Mouse (Mus musculus) heart, embryonic 15.5 days (tissue): ENCODE results near the gene Tmem81. TPM values are rescaled to one million over a fixed set of nuclear protein-coding genes. Genes with fewer than 3 reads are reported as not detected.

ENCODE experiments used
- ATAC-seq: fragments of 200-750 bp; cut with Nextera tagmentation; replicated peaks from 2 replicates; pipeline ENCODE4 v1.8.0; 2017; ENCODE audit warnings: low read depth, moderate TSS enrichment; ENCODE audit not compliant: insufficient number of reproducible peaks, insufficient read depth, low FRiP score
- H3K27ac ChIP-seq: fragments of 300-500 bp; sonication (generic); 2 replicates; pipeline ENCODE4 v1.5.1; 2015; ENCODE audit warnings: mild to moderate bottlenecking, inconsistent platforms
- H3K27me3 ChIP-seq: fragments of 300-500 bp; sonication (generic); 2 replicates; pipeline ENCODE4 v1.6.1; 2015; ENCODE audit warnings: inconsistent platforms
- H3K36me3 ChIP-seq: fragments of 300-500 bp; sonication (generic); 2 replicates; pipeline ENCODE4 v1.6.1; 2015; ENCODE audit warnings: mild to moderate bottlenecking, inconsistent platforms
- H3K4me1 ChIP-seq: fragments of 300-500 bp; sonication (generic); replicated peaks from 2 replicates; pipeline ENCODE4 v1.6.1; 2015; ENCODE audit warnings: inconsistent platforms
- H3K4me2 ChIP-seq: fragments of 300-500 bp; sonication (generic); 2 replicates; pipeline ENCODE4 v1.6.1; 2015; ENCODE audit warnings: inconsistent platforms, mild to moderate bottlenecking, moderate library complexity
- H3K4me3 ChIP-seq: fragments of 300-500 bp; sonication (generic); 2 replicates; pipeline ENCODE4 v1.5.1; 2015; ENCODE audit warnings: mild to moderate bottlenecking, inconsistent platforms
- H3K9ac ChIP-seq: fragments of 300-500 bp; sonication (generic); 2 replicates; pipeline ENCODE4 v1.6.1; 2015; ENCODE audit warnings: mild to moderate bottlenecking, inconsistent platforms
- H3K9me3 ChIP-seq: fragments of 300-500 bp; sonication (generic); replicated peaks from 2 replicates; pipeline ENCODE4 v1.6.1; 2016; ENCODE audit warnings: inconsistent platforms
- WGBS: fragments of 180-500 bp; shearing (Covaris S2); methylation state at CpG from one replicate; pipeline ENCODE4 v1.1.7; 2015; ENCODE audit warnings: mixed read lengths; 5-methylcytosine and 5-hydroxymethylcytosine counted together
- polyA plus RNA-seq: library from polyadenylated mRNA; unstranded; fragments of >200 nt; fragmentation: Nextera tagmentation; extraction: Ambion mirVana; gene quantifications from 2 replicates; pipeline ENCODE4 v1.2.1, GENCODE M21; 2015

Gene Tmem81
- polyA plus RNA-seq, 1 experiment from 2014 or later: 0.66 TPM

DNA sequence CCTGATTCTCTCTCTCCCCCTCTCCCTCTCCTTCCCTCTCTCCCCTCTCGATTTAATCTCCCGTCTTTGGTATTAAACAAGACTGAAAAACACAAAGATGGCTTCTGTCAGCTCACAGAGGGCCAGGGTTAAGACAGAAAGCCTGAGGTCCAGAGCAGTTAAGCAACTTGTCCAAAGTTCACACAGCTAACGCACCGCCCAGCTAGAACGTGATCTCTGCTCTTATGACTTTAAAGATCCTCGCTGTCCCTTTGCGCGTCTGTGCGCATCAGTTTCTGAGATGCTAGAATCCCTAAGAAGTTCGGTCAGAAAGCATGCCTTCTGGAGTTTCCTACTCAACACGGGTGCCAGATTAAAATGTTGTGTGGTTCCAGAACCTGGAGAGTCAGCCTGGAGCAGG, 13.7 kb downstream of the Tmem81 start:
- no peak overlapping the region for H3K9ac ChIP-seq
- H3K27me3 ChIP-seq: peaks cover 17% of the 10 kb centered on the region; the same call in 1 of the 2 replicates
- no peaks in the 10 kb centered on the region for H3K36me3 ChIP-seq
- no peak overlapping the region for H3K4me3 ChIP-seq
- no peak overlapping the region for H3K27ac ChIP-seq
- no peaks in the 10 kb centered on the region for H3K9me3 ChIP-seq
- no peak overlapping the region for H3K4me2 ChIP-seq
- no peaks in the 10 kb centered on the region for H3K4me1 ChIP-seq
- 89% methylated on average over 11 of the region's 11 CpGs for WGBS
- no peak for ATAC-seq

DNA sequence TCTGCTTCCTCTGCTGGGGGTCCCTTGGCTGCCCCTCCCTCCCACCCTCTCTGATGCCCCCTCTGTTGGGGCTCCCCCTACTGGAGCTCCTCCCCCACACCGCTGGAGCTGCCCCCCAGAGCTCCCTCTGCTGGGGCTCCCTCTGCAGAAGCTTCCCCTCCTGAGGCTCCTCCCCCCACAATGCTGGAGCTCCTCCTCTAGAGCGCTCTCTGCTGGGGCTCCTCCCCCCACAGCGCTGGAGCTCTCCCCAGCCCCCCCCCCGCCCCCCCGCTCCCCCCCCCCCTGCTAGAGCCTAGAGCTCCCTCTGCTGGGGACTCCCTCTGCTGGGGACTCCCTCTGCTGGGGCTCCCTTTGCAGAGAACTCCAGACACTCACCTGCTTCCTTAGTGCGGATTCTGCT, 14.7 kb downstream of the Tmem81 start:
- 29% methylated on average over 3 of the region's 6 CpGs for WGBS
- no peaks in the 10 kb centered on the region for H3K9me3 ChIP-seq
- H3K9ac ChIP-seq: no peak overlapping the region
- H3K4me1 ChIP-seq: no peaks in the 10 kb centered on the region; the same call in 1 of the 2 replicates
- no peak overlapping the region for H3K4me2 ChIP-seq
- H3K36me3 ChIP-seq: no peaks in the 10 kb centered on the region
- H3K4me3 ChIP-seq: no peak overlapping the region
- H3K27ac ChIP-seq: no peak overlapping the region
- H3K27me3 ChIP-seq: peaks cover 27% of the 10 kb centered on the region
- peak; percentile 56; the same call in 1 of the 2 replicates for ATAC-seq

DNA sequence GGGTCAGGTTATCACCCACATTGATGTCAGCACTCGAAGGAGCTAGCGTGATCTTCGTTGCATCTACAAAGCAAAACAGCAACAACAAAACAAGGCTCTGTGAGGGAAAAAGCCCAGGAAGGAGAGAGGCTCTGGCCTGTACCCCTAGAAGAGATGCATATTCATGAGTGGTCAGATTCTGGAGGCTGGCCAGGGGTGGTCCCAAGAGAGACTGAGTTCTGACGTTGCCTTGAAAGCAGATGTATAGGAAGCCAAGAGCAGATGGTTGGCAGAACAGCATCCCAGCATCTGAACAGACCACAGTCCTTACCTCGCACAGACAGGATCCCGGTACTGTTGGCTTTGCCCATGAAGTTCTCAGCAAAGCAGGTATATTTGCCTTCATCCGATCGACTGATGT, 17.0 kb downstream of the Tmem81 start:
- Histone ChIP-seq H3K36me3 (no peaks in the 10 kb centered on the region), H3K9ac (no peak overlapping the region), H3K27me3 (peaks cover 29% of the 10 kb centered on the region), H3K4me2 (no peak overlapping the region), H3K4me1 (peaks cover 3% of the 10 kb centered on the region; the same call in 1 of the 2 replicates), H3K27ac (no peak overlapping the region), H3K9me3 (no peaks in the 10 kb centered on the region), H3K4me3 (no peak overlapping the region)
- WGBS: 76% methylated on average over 8 of the region's 8 CpGs
- no peak for ATAC-seq

DNA sequence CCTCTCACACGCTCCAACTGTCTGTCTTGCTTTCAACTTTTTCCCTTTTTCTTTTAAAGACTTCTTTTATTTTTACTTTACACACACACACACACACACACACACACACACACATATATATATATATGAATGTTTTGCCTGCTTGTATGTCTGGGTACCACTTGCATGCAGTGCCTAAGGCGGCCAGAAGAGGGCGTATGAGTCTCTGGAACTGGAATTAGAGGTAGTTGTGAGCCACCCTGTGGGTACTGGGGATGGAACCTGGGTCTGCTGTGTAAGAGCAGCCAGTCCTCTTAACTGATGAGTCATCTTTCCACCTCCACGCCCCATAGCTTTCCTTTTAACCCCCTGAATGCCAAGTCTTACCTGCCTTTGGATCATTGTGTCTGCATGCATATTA, 17.9 kb downstream of the Tmem81 start:
- ATAC-seq: no peak

DNA sequence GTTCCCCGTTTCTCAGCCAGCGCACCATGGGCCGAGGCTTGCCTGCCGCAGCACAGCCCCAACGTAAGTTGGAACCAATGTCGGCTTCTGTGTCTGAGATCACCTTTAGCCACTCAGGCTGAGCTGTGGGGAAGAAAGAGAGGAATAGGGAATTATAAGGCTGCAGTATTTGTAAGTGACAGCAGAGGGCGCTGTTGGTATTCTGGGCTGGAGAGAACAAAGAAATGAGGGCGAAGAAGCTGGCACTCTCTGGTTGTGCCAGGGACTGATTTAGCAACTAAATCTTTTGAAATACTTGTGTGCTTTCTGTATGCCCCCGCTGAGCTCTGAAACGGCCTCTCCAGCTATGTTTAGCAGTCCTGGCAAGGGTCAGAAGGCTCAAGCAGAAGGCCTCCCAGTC, 19.8 kb downstream of the Tmem81 start:
- no peak overlapping the region for H3K27ac ChIP-seq
- H3K4me2 ChIP-seq: no peak overlapping the region
- H3K27me3 ChIP-seq: peaks cover 38% of the 10 kb centered on the region
- H3K4me1 ChIP-seq: peaks cover 6% of the 10 kb centered on the region; the same call in 1 of the 2 replicates
- H3K36me3 ChIP-seq: no peaks in the 10 kb centered on the region
- no peak overlapping the region for H3K4me3 ChIP-seq
- H3K9ac ChIP-seq: no peak overlapping the region
- H3K9me3 ChIP-seq: no peaks in the 10 kb centered on the region
- no peak for ATAC-seq
- WGBS: 4% methylated on average over 10 of the region's 10 CpGs

More for the DNA sequence above, 17.9 kb downstream of the Tmem81 start:
- Histone ChIP-seq H3K9ac (no peak overlapping the region), H3K4me1 (peaks cover 3% of the 10 kb centered on the region; the same call in 1 of the 2 replicates), H3K27me3 (peaks cover 35% of the 10 kb centered on the region), H3K4me2 (no peak overlapping the region), H3K36me3 (no peaks in the 10 kb centered on the region), H3K9me3 (no peaks in the 10 kb centered on the region), H3K4me3 (no peak overlapping the region), H3K27ac (no peak overlapping the region)
- WGBS: 30% methylated on average over 4 of the region's 4 CpGs

DNA sequence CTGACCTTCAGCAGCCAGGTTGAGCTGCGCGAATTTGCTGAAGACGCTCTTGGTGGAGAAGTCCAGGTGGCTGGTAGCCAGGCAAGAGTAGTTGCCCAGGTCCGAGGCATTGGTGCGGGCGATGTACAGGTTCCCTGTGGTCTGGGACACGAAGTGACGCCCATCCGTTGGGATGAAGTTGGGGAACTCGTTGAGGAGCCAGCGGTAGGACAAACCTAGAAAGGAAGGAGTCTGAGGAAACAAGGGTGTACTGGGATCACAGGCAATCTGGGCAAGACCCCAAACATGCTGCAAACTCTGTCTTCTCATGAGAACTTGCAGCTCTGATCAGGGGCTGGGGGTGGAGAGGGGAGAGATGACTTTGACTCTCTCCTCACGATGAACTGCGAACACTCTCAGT, 22.0 kb downstream of the Tmem81 start:
- H3K4me3 ChIP-seq: no peak overlapping the region
- peaks cover 53% of the 10 kb centered on the region for H3K27me3 ChIP-seq
- ATAC-seq: no peak
- peaks cover 7% of the 10 kb centered on the region; the same call in 1 of the 2 replicates for H3K4me1 ChIP-seq
- no peaks in the 10 kb centered on the region for H3K9me3 ChIP-seq
- no peak overlapping the region for H3K4me2 ChIP-seq
- WGBS: 87% methylated on average over 13 of the region's 13 CpGs
- H3K27ac ChIP-seq: no peak overlapping the region
- no peak overlapping the region for H3K9ac ChIP-seq
- H3K36me3 ChIP-seq: no peaks in the 10 kb centered on the region

DNA sequence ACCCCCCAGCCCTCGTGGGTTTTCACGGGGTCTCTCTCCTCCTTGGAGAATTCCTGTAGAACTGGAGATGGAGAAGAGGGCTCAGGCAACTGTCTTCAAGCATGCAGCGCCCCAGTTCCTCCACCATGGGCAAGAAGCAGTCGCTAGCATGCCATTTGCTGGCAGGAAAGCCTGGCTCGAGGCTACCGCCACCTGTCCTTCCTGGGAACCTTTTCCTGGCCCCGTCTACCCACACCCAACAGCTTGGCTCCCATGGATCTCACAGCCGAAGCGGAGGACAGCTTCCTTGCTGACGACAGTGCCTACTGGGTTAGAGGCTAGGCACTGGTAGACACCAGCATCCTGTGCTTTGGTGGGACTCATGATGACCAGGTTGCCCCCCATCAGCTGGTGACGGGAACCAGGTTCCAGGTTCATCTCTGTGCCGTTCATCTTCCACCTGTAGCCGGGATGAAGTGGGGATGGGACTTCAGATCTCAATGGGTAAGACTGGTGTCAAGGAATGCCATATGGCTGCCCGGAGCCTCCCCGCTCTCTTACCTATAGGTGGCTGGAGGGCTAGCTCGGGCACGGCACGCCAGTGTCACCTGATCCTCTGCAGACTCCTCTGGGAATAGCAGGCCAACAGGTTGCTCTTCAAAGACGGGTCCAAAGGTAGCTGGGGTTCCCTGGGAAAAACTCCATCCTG, 22.8 kb downstream of the Tmem81 start:
- Histone ChIP-seq H3K9me3 (no peaks in the 10 kb centered on the region), H3K27me3 (peaks cover 60% of the 10 kb centered on the region), H3K36me3 (no peaks in the 10 kb centered on the region), H3K4me2 (no peak overlapping the region), H3K27ac (no peak overlapping the region), H3K4me1 (peaks cover 7% of the 10 kb centered on the region; the same call in 1 of the 2 replicates), H3K9ac (no peak overlapping the region), H3K4me3 (no peak overlapping the region)
- 81% methylated on average over 19 of the region's 19 CpGs for WGBS
- no peak for ATAC-seq

DNA sequence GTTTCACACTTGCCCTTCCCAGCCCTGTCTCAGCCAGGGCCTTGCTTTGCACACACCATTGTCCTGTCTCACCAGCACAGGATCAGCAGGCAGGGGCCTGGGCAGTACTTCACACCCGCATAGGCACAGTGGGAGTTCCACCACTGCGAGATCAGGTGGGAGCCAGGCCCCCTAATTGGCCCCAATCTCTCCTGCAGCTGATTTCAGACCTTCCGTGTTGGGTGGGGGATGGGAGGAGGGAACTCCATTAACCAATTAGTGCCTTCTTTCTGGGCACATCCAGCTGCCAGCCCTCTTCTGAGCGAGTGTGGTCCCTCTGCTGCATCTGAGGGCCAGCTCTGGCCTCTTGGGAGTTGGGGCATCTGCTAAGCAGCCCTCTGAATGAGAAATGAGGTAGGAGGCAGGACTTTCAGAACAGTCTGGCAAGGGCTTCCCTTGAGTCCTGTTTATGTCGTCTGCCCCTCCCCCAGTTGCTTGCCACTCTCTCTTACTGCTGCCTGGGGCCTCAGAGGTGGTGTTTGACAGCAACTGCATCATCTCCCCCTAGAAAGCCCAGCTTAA, 24.7 kb downstream of the Tmem81 start:
- Histone ChIP-seq H3K36me3 (no peaks in the 10 kb centered on the region), H3K27ac (no peak overlapping the region), H3K9ac (no peak overlapping the region), H3K9me3 (no peaks in the 10 kb centered on the region), H3K4me1 (peaks cover 7% of the 10 kb centered on the region; the same call in 1 of the 2 replicates), H3K27me3 (peaks cover 63% of the 10 kb centered on the region), H3K4me3 (no peak overlapping the region), H3K4me2 (no peak overlapping the region)
- no peak for ATAC-seq
- WGBS: 13% methylated on average over 5 of the region's 5 CpGs

DNA sequence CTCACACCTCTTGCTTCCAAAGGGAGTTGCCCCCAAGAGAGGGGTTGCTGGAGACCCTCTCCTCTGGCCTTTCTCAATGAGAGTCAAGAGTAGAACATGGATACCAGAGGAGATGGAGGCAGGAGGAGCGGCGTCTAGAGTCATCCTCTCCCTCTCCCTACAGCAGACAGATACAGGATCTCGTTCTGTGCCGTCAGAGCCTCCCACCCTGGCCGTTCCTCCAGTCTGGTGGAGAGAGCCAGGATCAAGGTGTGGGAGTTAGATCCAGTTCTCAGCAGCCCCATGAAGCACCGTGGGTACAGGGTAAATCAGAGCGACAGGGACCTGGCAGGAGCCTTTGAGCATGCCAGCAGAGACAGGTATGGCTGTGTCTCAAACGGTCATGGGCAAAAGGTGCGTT, 26.5 kb downstream of the Tmem81 start:
- peaks cover 4% of the 10 kb centered on the region; the same call in 1 of the 2 replicates for H3K4me1 ChIP-seq
- no peaks in the 10 kb centered on the region for H3K36me3 ChIP-seq
- no peak overlapping the region for H3K27ac ChIP-seq
- peaks cover 77% of the 10 kb centered on the region for H3K27me3 ChIP-seq
- H3K9ac ChIP-seq: no peak overlapping the region
- no peaks in the 10 kb centered on the region for H3K9me3 ChIP-seq
- ATAC-seq: no peak
- 49% methylated on average over 9 of the region's 9 CpGs for WGBS
- H3K4me2 ChIP-seq: no peak overlapping the region
- no peak overlapping the region for H3K4me3 ChIP-seq

DNA sequence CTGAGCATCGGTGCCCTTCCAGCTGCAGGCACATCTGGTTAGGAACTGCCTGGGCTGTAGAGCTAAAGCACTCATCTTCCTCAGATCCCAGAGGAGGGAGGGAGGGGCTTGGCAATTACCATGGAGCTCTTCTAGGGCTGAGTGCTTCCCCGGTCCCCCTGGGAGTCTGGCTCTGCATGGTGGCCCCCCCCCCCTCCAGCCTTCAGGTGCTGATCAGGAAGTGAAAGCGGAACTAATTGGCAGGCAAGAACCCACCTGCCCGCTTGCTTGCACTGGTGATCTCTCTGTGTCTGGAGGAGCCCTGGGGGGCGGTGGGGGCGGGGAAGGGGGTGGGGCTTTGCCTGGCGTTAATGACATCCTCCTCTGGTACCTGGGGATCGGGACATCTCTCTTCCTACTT, 27.8 kb downstream of the Tmem81 start:
- Histone ChIP-seq H3K27ac (no peak overlapping the region), H3K4me3 (no peak overlapping the region), H3K36me3 (no peaks in the 10 kb centered on the region), H3K4me1 (peaks cover 4% of the 10 kb centered on the region; the same call in 1 of the 2 replicates), H3K27me3 (peaks cover 79% of the 10 kb centered on the region), H3K9me3 (no peaks in the 10 kb centered on the region), H3K9ac (no peak overlapping the region), H3K4me2 (no peak overlapping the region)
- 9% methylated on average over 8 of the region's 8 CpGs for WGBS
- ATAC-seq: no peak

DNA sequence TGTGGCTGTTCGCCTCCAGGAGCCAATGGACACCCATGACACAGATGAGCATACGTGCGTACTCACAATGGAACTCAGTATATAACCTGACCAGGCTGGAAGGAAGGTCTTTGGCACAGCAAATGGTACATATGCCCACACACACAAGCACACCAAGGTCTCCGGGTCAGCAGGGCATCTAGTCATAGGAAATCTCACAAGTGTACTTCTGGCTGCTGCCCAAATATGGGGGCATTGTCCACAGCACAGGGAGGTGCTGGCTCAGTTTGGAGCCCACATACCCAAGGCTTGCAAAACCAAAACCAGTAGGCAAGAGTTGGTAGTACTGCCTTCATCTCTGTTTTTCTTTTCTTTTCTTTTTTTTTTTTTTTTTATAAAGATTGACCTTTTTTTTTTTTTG, 29.5 kb downstream of the Tmem81 start:
- Histone ChIP-seq H3K27ac (no peak overlapping the region), H3K36me3 (no peaks in the 10 kb centered on the region), H3K4me1 (peaks cover 4% of the 10 kb centered on the region; the same call in 1 of the 2 replicates), H3K9me3 (no peaks in the 10 kb centered on the region), H3K9ac (no peak overlapping the region), H3K4me2 (no peak overlapping the region), H3K4me3 (no peak overlapping the region), H3K27me3 (peaks cover 91% of the 10 kb centered on the region)
- 80% methylated on average over 4 of the region's 4 CpGs for WGBS
- no peak for ATAC-seq

DNA sequence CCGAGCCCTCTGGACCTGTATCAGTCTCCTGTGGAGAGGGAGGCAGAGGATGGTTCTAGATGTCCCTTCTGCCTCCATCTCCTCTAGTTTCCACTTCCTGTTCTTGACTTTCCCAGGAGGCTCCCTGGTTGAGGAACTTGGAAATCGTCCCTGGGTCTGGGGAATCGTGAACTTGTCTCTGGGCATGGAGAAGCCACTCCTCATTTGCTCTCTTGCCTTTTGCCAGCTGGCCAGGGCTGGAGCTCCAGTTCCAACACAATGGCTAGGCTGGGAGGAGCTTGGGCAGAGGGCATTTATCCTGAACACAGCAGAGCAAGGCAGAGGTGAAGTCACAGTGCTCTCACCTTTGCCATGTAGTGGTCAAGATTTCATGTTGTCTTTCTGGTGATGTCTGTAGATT, 30.4 kb downstream of the Tmem81 start:
- H3K4me2 ChIP-seq: no peak overlapping the region
- H3K9ac ChIP-seq: no peak overlapping the region
- H3K27ac ChIP-seq: no peak overlapping the region
- H3K9me3 ChIP-seq: no peaks in the 10 kb centered on the region
- no peak overlapping the region for H3K4me3 ChIP-seq
- no peaks in the 10 kb centered on the region for H3K36me3 ChIP-seq
- WGBS: 71% methylated on average over 3 of the region's 3 CpGs
- H3K27me3 ChIP-seq: peaks cover 93% of the 10 kb centered on the region
- no peak for ATAC-seq
- H3K4me1 ChIP-seq: peaks cover 7% of the 10 kb centered on the region
